Mouse (Mus musculus) heart, postnatal 14 days (tissue): ENCODE measurements around the gene Prkd1. TPM values are rescaled to one million over a fixed set of nuclear protein-coding genes. Genes with fewer than 3 reads are reported as not detected.

Source experiments
- DNase-seq, 2 experiments: peaks; one replicate each; pipeline ENCODE4 v3.0.0; 2021 to 2022
- intact Hi-C: fragments of 180-260 bp; cut with DNase I; formaldehyde crosslinking; loops from one replicate; pipeline ENCODE4 v1.15.1; 2025
- total RNA-seq, 2 experiments: library from RNA; stranded (reverse); gene quantifications; 2 replicates each; pipeline ENCODE4 v1.2.3; 2021

Prkd1 gene
- total RNA-seq, 2 experiments from 2014 or later = 8.1 to 8.2 TPM

DNA sequence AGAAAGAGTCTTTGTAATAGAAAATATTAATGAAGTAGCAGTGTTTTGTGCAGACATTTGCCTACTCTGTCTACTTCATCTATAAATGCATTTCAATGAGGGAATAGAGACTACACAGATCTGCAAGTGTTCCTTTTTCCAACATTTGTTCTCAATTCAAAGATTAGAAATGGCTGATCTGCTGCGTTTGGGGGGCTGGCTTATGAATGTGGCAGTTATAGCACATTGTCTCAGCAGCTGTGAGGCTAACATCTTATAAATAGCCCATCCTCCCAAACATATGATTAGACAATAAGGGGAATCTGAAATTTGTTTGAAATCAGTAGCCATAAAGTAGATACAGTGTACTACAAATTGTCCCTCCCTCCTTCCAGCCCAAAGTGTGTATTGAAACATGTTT is 83.7 kb downstream of the Prkd1 start:
- intact Hi-C loops = no loop called here
- DNase-seq = no peak

- DNase-seq = no peak
- intact Hi-C loops = no loop called here
These were observed 88.4 kb downstream of the Prkd1 start for GRCm38 (mm10) chr12:50560536-50560935.

- intact Hi-C loops = loop anchor here (5.0 kb wide), 1 partner anchor 34 kb away; no protein-coding TSS in a partner anchor
- DNase-seq = no peak
These were observed 90.7 kb downstream of the Prkd1 start for GRCm38 (mm10) chr12:50558231-50558630.

DNA sequence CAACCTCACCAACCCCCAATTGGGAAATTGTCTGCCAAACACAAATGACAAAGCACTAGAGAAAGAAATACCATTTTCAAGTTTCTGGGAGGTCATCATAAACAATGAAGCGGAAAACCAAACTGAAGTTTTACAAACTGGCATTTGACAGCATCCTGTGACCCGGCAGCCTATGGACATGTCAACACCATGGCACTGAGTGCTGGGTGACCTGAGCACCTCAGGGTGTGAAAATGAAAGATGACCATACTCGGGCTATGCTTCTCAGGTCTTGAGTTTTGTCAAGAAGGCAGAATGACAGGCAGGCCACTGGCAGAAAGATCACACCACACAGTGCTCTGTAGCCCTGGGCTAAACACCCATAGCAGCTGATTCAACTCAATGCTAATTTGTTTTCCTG is 94.7 kb downstream of the Prkd1 start:
- no peak for DNase-seq
- intact Hi-C loops = no loop called here

DNA sequence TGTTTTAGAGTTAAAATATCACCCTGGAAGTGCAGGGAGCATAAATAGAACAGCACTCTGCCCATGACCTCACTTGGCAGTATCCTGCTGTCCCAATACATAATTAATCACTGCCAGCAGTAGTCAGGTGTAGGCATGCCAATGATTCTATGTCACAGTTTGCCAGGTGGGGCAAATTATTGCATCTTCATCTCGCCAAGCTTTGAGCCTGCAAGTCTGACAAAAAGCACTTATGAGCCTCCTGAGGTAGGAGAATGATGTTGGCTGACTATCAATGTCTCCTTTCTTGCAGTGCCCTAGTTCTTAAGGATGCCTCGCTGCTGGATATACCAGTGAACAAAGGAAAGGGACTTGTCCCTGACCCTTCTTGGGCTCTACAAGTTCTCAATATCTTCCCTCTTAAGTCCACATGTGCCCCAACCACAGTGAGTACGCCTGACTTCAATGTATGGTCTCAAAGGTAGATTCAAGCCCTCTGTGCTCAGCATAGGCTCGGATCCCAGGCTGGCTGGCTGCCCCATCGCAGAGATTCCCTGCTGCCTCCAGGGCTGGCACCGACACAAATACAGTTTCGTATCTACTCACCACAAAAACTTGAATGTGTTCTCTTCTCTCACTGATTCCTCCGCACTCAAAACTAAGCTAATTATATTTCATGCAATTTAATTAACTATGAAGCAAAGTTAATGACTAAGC is 98.9 kb downstream of the Prkd1 start:
- peak; percentile 62 to 68 for DNase-seq
- intact Hi-C loops = loop anchor here (5.0 kb wide), 2 partner anchors 52 to 97 kb away; partner anchors contain the start of gene Prkd1

- DNase-seq = peak in 1 of 2 experiments; percentile 22
- intact Hi-C loops = loop anchor here (5.0 kb wide), 2 partner anchors 56 to 101 kb away; partner anchors contain the start of gene Prkd1
These were observed 102.5 kb downstream of the Prkd1 start for GRCm38 (mm10) chr12:50546394-50546793.

- peak in 1 of 2 experiments; percentile 4 for DNase-seq
- intact Hi-C loops = loop anchor here (5.0 kb wide), 2 partner anchors 57 to 102 kb away; partner anchors contain the start of gene Prkd1
These were observed 103.3 kb downstream of the Prkd1 start for GRCm38 (mm10) chr12:50545610-50545919.

- DNase-seq = peak in 1 of 2 experiments; percentile 28
- intact Hi-C loops = loop anchor here (5.0 kb wide), 2 partner anchors 57 to 102 kb away; partner anchors contain the start of gene Prkd1
These were observed 103.9 kb downstream of the Prkd1 start for GRCm38 (mm10) chr12:50544855-50545609.

GRCm38 (mm10) chr12:50540793-50541192 is 108.1 kb downstream of the Prkd1 start:
- intact Hi-C loops = no loop called here
- DNase-seq = no peak

- intact Hi-C loops = no loop called here
- no peak for DNase-seq
These were observed 110.5 kb downstream of the Prkd1 start for GRCm38 (mm10) chr12:50538296-50538965.

GRCm38 (mm10) chr12:50537761-50538160 is 111.1 kb downstream of the Prkd1 start:
- intact Hi-C loops = no loop called here
- DNase-seq = no peak

GRCm38 (mm10) chr12:50537006-50537405 is 111.9 kb downstream of the Prkd1 start:
- intact Hi-C loops = no loop called here

DNA sequence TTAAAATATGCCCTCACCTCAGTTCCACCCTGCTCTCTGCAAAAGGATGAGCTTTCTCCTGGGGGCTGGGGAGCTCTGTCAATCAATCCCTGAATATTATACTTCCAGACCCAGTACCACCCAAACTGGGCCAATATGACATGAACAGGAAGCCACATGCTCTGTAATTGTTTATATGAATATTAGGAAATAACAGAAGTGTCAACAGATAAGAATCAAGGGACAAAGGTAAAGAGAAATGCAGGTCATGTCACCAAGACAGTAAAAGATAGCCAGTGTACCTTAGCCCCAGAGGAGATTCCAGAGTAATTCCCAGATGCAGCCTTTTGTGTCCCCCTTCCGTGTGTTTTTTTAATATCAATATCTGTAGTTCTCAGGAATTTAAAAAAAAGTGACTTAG is 120.3 kb downstream of the Prkd1 start:
- DNase-seq = no peak
- intact Hi-C loops = no loop called here

More at GRCm38 (mm10) chr12:50537006-50537405, 111.9 kb downstream of the Prkd1 start:
- no peak for DNase-seq

GRCm38 (mm10) chr12:50524061-50524460 is 124.8 kb downstream of the Prkd1 start:
- intact Hi-C loops = no loop called here
- no peak for DNase-seq

- no peak for DNase-seq
- intact Hi-C loops = loop anchor here (5.0 kb wide), 1 partner anchor 133 kb away; the partner anchor contains the start of gene Prkd1
These were observed 134.4 kb downstream of the Prkd1 start for GRCm38 (mm10) chr12:50514526-50514925.

GRCm38 (mm10) chr12:50511486-50512225 is 137.2 kb downstream of the Prkd1 start:
- intact Hi-C loops = loop anchor here (5.0 kb wide), 1 partner anchor 136 kb away; the partner anchor contains the start of gene Prkd1
- peak; percentile 7 to 11 for DNase-seq

- intact Hi-C loops = no loop called here
- no peak for DNase-seq
These were observed 140.1 kb downstream of the Prkd1 start for GRCm38 (mm10) chr12:50508762-50509161.

DNA sequence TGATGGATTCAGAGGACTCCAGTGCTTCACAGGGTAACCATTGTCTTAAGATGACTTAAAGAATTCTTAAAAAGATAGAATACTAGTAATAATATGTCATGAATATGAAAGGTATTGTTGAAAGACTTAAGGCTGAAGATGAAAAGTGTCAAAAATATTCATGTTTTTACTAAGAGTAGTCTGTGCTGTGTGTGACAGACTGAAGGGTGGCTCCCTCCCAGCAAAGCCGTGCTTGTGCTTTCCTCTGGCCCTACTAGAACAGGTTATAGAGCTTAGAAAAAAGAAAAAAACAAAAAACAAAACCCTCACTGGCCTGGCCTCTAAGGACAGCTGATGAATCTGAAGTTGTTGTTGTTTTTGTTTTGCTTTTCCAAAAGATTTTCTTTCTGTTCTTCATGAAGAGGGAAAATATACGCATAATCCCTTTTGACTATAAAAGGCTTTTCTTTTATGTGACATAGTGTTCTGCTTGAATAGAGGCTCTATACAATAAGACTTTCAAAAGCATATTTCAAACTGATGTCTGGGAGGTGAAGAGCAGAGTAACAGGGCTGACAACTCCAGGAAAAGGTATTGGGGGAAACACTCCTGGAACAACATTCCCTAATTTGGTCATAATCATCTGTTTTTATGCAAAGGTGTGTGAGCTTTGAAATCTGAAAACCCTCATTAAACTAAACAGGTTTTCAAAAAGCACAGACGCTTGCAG is 148.9 kb downstream of the Prkd1 start:
- intact Hi-C loops = no loop called here

DNA sequence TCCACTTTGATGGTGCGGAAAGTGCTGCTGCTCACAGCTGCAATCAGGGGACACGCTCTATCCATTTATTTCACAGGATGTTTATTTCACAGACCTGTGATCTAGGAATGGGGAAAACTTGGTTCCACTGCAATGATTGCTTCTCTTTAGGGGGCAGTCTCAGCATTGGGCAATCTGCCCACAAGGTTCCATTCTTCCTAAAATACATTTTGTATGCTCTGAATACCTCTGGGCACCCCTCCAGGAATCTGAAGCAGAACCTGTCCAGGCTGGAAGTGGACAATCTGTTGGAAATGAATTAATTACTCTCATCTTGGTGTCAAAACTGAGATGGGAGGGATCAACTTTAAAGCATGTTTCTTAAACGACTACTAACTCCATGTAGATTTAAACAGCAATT is 152.9 kb downstream of the Prkd1 start:
- intact Hi-C loops = no loop called here
- DNase-seq = peak; percentile 10 to 42

More for the DNA sequence above, 148.9 kb downstream of the Prkd1 start:
- DNase-seq = no peak
